Mouse (Mus musculus) right cerebral cortex, postnatal 14 days (tissue): Measurements from ENCODE around the gene Cox8a.
A peak's percentile ranks its signal among the peaks of the same experiment; 100 is the strongest.

ENCODE experiments used
- DNase-seq: peaks from one replicate; pipeline ENCODE4 v3.0.0; 2022

The Cox8a gene

GRCm38 (mm10) chr19:7222196-7222595, 4.8 kb upstream of the Cox8a start:
- DNase-seq = no peak

GRCm38 (mm10) chr19:7218753-7219152, 1.3 kb upstream of the Cox8a start:
- no peak for DNase-seq

DNA sequence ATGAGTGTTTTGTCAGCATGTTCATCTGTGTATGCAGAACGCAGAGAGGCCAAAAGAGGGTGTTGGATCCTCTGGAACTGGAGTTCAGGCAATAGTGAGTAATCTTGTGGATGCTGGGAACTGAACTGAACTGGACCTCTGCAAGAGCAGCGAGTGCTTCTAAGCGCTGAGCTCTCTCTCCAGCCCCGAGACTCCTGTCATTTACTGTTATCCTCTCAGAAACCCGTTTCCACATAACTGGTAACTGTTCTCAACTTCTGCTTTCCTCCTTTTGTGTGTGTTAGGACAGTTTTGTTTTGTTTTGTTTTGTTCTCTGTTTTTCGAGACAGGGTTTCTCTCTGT, 481 bp upstream of the Cox8a start:
- no peak for DNase-seq

- DNase-seq = no peak
These were observed 2.9 kb downstream of the Cox8a start for GRCm38 (mm10) chr19:7214484-7214883.

DNA sequence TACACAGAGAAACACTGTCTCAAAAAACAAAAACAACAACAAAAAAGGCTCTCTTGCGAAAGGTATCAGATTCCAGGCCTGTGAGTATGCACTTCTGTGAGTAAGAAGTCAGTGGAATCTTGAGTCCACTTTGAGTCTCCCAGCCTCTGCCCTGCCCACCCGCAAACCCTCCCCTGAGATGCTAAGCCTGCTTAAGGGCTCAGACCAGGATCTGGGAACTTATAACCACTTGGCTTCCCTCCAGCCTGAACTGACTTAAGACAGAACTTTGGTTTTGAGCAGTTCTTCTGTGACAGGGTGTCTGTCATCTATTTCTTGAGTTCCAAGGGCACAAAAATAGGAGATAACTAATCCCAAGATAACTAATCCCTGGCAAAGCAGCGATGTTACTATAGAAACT, 4.4 kb downstream of the Cox8a start:
- no peak for DNase-seq

GRCm38 (mm10) chr19:7212216-7212615, 5.2 kb downstream of the Cox8a start:
- no peak for DNase-seq

GRCm38 (mm10) chr19:7209907-7210646, 7.3 kb downstream of the Cox8a start:
- DNase-seq = no peak

DNA sequence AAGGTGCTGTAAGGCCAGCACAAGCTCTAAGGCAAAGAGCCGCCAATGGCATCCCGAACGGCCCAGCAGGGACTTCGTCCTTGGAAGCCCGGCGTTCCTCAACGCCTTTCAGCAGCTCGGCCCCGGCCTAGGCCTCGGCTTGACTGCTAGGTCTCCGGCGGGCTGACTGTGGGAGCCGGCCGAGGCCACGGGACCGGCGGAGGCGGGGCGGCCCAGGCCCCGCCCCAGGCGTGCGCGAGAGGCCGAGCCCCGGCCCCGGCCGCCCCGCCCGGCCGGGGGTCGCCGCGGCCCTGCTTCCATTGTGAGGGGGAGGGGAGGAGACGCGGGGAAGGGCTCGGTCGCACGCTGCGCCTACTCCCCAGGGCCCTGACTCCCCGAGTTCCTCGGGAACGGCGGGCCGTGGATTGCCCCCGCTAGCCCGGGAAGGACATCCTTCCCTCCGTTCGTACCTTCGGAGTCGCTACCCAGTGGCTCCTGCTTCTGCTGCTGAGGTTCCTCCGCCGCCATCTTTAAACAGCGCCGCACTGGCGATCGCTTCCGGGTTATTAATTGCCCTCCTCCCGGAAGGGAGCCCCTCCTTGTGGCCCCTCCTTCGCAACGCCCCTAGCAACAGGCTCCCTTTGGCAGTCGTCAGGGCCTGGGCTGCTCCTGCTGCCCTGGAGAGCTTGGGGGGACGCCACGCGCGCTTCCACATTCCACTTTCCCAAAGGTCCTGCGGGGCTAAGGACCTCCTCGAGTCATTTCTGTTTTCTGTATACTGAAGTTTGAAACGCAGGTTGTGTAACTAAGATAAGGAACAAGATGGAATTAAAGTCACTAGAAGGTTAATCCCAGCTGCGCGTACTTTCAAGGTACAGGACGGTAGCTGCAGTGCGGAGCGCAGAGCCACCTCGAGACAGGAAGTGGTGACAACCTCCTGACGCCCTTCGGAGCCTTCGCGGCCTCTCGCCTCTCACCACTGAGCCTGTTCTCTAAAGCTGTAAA, 11.4 kb downstream of the Cox8a start, which contains the start of gene Otub1:
Gene Otub1 (minus strand): TSS at position 564 of the 984 bp plus-strand sequence.
- DNase-seq = peak; percentile 88

DNA sequence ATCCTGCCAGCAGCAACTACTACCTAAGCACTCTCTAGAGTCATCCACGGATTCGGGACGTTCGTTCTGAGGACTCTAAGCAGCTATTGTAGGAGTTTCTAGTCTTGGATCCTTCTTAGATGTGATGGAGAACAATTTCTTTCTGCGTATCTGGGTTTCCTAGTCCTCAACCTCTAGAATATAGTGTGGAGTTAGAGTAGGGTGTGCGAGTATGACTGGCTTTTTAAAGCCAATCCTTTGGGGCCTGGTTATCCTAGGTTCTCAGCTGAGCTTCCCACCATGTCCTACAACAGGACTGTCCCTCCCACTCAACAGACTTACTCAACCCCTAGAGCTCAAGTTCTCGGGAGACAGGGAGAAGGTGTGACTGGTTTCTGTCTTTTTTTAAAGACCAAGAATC, 12.1 kb downstream of the Cox8a start:
- DNase-seq = no peak

GRCm38 (mm10) chr19:7204898-7205297, 12.5 kb downstream of the Cox8a start:
- no peak for DNase-seq

GRCm38 (mm10) chr19:7200427-7200826, 17.0 kb downstream of the Cox8a start:
- no peak for DNase-seq

DNA sequence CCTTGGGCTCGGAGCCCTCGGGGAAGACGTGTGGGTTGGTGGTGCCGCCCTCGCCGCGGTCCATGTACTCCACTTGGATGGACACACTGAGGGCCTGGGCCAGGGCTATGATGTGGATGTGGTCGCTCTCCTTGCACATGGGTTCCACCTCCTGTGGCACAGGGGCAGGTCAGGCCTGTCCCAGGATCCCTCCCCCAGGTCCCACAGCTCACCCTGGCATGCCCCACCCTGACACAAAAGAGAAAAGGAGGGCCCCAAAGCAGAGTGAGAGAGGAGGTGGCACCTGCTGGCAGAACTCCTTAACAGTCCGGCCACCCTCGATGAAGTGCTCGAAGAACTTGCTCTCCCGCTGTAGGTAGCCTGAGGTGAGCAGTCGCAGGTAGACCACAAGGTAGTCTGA, 18.3 kb downstream of the Cox8a start:
- no peak for DNase-seq

GRCm38 (mm10) chr19:7197445-7197844, 20.0 kb downstream of the Cox8a start:
- no peak for DNase-seq

DNA sequence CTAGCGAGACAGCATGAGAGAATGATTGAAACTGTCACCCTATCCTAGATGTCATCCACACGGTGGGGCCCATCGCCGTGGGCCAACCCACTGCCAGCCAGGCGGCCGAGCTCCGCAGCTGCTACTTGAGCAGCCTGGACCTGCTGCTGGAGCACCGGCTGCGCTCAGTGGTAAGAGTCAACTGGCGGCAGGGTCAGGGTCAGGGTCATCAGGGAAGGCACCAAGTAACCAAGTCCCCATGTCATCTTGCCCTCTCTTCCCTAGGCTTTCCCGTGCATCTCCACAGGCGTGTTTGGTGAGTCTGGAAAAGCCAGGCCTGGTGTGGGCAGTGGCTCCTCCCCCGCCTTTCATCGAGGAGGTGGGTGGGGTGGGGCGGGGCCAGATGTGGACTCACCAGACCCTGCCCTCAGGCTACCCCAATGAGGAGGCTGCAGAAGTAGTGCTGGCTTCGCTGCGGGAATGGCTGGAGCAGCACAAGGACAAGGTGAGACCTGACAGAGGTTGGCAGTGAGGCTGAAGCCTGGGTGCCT, 20.6 kb downstream of the Cox8a start:
- DNase-seq = no peak

- peak; percentile 47 for DNase-seq
These were observed 21.3 kb downstream of the Cox8a start for GRCm38 (mm10) chr19:7195900-7196728.

DNA sequence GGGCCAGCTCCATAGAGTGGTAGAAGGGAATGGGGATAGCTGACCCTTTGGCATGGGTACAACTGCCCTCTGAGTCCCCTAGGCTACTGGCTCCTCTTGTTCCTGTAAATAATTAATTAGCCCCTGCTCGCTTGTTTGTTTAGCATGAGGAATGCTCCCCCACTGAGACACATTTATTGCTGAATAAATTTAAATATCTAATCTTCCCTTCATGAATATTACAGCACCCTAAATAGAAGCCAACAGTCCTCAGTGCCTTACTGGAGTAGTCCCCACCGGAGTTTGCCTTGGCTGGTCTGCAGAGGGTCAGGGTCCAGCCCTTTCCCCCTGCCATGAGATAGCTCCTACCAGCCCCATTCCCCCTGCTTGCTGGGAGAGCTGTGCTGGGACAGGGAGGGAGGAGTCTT, 24.9 kb downstream of the Cox8a start:
- DNase-seq = no peak

DNA sequence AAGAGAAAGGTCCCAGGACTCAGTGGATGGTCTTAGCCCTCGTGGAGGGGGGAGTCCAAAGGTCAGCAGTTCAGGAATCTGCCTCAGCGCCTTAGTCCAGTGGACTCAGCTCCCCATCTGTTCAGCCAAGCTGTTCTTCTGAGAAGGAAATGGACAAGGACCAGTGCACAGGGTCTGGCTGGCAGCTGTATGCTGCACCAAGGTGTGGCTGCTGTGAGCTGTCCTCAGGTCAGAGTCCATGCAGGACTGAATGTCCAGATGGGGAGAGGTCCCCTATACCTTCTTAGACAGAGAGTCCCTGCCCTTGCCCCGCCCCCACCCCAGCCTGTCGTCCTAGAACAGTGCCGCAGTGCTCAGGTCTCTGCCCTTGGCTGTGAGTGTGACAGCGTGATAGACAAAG, 25.8 kb downstream of the Cox8a start:
- DNase-seq = no peak

GRCm38 (mm10) chr19:7190986-7191385, 26.4 kb downstream of the Cox8a start:
- DNase-seq = no peak

DNA sequence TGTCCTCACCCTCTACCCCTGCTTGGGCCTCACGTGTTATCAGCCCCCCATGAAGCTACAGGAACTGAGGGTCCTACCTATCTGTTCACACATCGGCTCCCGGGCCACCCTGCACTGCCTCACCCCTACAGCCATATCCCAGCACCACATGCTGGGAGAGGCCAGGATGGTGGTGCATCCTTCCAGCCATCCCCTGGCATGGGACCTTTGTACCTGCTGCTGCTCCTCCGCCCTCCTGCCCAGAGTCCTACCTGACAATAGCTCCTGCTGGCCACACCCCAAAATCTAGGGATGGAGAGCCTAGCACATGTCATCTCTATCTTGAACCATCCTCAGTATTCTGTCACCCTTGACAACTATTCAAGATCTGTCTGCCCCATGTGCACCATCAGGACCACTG, 28.4 kb downstream of the Cox8a start:
- no peak for DNase-seq

DNA sequence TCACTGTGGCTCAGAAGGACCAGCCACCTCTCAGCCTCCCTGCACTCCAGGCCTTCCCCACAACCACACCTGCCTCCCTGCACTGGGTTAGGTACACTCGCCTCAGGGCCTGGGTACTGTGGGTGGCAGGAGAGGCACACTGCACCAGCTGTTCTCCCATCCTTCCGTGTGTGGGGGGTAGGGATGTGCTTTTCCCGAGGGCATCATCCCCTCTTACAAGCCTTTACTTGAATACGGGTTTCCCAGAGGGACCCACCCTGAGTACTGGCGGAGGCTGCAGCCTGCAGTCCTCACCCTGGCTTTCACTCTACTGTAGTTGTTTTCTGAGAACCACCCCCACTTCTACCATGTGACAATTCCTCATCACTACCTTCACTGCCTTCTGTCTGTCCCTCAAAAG, 30.3 kb downstream of the Cox8a start:
- DNase-seq = no peak

DNA sequence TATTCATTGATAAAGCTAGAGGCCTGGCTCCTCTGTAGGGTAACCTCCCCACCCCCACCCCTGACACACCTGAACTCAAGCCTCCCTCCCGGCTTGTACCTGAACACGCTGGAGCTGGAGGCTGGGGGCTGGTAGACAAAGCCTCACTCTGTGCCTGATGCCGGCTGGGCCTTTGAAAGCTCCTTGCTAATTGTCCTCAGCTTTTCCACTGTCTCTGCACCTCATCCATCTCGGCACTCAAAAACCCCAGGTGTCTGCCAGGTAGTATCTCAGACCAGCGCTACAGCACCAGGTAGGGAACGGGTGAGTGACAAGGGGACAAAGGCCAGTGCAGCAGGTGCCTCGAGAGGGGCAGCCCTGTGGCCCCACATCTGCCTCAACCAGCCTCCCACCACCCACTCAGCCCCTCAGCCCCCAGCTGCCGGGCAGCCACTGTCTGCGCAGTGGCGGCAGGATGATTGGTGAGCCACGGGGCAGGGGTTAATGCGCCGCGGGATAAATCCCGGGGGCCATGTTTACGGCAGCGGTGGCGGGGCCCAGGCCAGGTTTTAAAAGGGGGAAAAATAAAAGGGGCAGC, 31.6 kb downstream of the Cox8a start:
- no peak for DNase-seq

GRCm38 (mm10) chr19:7185059-7185458, 32.4 kb downstream of the Cox8a start:
- DNase-seq = no peak

DNA sequence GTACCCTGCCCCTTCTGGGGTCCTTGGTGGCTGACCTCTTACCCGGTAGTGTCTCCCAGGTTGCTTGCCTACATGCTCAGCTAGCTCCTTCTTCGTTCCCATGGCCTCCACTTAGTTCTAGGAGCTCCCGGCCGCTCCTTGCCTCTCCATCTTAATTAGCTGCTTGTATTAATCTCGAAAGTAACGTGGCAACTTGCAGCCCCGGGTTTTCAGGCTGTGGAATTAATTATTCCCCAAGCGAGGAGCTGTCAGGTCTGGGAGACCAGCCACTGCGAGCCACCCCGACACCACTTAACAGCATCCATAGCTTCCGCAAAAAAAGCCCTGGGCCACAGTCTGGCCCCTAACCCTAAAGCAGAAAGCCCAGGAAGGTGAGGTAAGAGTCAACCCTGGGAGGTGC, 34.0 kb downstream of the Cox8a start:
- no peak for DNase-seq
